Mouse (Mus musculus) G1E-ER4 (cell line): Measurements from ENCODE around the gene Cdk8. TPM values are rescaled to one million over a fixed set of nuclear protein-coding genes. Genes with fewer than 3 reads are reported as not detected.

ENCODE experiments used
- GATA1 ChIP-seq: IDR thresholded peaks from one replicate; pipeline ENCODE4 v1.8.0; 2012; ENCODE audit warnings: low read length, inconsistent platforms
- polyA plus RNA-seq: library from polyadenylated mRNA; stranded (reverse); fragments of >175 nt; gene quantifications from 2 replicates; pipeline ENCODE4 v1.2.3, GENCODE M21; 2012

Gene Cdk8
- polyA plus RNA-seq, 1 experiment = 45.6 TPM

DNA sequence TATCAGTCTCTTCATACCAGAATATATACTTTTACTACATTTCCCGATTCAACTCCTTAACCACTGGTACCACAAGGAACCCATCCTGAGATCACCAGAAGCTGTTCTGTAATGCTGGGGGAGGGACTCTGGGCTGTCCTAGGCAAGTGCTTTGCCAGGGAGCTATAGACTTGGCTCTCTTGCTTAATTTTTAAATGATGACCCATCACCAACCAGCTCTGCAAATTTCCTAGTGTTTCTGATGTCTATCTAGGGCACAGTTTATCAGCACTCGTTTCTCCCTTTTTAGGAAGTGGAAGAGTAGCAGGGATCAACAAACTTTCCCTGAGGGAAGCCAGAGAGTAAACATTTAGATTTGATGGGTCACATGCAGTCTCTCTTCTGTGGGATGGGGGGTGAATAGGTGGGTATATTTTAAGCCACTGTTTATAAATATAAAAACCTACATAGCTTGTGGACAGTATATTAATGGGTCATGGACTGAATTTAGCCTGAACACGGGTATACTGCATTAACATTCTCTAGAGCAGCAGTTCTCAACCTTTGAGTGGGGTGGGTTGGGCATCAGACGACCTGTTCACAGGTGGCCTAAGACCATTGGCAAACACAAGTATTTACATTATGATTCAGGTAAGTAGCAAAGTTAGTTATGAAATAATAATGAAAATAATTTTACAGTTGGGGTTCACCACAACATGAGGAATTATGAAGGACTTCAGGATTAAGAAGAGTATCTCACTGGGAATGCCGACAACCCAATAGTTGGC lies 20.8 kb downstream of the Cdk8 start:
- TF ChIP-seq GATA1 = no peak

DNA sequence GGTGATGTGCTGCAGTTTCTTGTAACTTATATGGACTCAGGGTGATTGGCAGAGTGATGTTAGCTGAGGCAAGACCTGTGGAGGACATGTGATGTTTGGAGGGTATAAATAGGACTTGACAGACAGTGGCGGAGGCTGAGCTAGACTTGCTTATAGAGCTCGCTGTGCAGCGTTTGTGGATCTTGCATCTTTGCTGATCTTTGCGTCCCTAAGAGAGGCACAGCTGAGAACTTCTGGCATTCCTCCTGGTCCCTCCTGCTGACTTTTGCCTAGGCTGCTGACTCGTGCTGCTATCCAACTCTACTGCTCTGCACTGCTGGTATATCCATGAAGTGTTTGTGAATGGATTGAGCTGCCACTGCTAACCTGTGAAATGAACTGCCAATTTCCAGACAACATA lies 22.6 kb downstream of the Cdk8 start:
- TF ChIP-seq GATA1 = no peak

DNA sequence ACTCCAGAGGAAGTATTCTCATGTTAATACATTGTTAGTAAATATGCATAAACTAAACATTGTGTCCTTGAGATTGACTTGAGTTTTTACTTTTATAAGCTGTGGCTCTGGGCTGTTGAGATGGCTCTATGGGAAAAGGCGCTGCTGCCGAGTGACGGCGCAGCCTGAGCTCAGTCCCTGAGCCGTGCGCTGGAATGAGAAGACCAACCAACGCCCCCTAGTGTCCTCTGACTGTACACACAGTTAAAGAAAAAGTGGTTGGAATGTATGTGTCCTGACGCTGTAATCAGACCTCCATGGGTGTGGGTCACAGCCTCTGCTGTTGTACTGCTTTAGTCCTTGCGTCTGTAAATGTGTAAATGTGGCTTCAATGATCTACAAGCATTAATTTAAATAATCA lies 29.0 kb downstream of the Cdk8 start:
- TF ChIP-seq GATA1 = no peak

DNA sequence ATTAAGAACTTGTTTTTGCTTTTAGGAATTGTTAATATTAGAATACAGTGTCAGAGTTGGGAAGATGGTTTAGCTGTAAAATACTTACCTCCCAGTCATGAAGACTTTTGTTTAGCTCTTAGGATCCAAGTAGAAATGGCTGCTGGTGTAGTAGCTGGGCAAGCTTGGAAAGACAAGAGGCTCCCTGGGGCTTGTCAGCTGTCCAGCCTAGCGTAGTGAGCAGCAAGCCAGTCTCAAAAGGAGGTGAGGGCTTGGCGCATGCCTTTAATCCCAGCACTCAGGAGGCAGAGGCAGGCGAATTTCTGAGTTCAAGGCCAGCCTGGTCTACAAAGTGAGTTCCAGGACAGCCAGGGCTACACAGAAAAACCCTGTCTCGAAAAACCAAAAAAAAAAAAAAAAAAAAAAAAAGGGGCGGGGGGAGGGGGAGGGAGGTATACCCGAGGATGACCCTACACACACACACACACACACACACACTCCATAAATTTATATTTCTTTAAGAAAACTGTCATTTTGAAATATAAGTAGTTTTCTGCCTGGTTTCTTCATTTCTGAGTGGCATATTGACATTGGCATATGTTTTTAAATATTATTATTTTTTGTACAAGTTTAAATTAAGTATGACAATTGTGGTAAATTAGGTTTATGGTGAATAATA lies 35.0 kb downstream of the Cdk8 start:
- no peak for TF ChIP-seq GATA1

DNA sequence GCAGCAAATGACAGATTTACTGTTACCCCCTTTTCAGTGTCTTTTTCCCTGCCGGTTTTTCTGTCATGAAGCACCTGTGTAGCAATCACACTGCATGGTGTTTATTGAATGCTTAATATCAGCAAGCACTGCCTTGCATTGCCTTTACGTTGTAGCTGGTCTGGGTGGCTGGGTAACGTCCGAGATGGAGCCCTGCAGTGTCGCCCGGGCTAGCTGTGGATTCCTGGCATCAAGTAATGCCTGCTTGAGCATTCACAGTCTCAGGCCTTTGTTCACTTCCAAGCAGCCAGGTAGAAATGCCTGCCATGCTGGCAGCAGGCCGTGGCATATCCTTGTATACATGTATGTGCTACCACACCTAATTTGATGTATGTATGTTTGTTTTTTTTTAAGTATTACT lies 36.7 kb downstream of the Cdk8 start:
- no peak for TF ChIP-seq GATA1

DNA sequence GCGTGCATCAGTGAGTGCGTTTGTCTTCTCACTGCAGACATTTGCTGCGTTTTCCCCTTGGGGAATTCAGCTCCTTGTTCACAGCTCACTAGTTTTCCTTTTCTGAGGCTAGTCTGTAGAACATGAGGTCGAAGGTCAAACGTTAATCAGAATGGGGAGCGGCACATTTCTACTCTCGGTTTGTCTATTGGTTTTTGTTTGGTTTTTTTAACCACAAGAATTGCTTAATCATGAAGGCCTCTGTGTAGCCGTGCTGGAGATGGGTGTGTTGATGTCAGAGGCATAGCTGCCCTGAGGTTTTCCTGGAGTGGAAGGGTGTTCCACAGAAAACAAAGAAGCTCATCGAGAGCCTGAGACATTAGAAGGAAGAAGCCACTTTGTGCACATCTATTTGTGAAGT lies 39.6 kb downstream of the Cdk8 start:
- no peak for TF ChIP-seq GATA1

DNA sequence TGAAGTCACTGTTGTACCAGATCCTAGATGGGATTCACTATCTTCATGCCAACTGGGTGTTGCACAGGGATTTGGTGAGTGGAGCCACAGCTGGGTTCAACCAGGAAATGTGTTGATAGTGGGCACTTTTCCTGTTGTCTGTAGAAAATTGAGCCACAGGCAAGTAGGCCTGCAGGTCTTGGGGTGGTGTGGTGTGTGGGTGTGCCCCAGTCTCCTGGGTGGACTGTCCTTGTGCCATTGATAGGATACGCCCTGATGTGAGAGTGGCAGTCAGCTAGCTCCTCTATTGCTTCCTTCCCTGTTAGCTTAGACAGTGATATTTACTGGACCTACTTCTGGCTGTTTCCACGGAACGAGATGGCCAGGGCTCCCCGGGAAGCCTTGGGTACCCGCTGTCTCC lies 40.6 kb downstream of the Cdk8 start:
- TF ChIP-seq GATA1 = no peak

DNA sequence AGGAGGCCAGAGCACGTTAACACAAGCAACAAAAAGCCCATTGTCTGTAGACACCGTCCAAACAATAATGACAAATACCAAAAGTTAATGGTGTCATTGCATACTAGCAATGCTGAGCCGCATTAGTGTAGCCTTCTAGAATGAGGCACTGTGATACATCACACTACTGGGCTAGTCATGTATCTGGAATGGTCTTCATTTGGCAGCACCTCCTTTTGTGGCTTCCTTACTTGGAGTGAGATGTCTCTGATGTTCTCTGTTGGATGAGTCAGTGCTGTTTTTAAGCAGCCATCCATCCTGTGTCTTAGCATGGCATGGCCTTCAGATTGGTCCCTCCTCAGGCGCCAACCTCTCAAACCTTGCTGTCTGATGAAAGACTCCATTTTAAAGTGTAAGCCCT lies 42.1 kb downstream of the Cdk8 start:
- no peak for TF ChIP-seq GATA1

DNA sequence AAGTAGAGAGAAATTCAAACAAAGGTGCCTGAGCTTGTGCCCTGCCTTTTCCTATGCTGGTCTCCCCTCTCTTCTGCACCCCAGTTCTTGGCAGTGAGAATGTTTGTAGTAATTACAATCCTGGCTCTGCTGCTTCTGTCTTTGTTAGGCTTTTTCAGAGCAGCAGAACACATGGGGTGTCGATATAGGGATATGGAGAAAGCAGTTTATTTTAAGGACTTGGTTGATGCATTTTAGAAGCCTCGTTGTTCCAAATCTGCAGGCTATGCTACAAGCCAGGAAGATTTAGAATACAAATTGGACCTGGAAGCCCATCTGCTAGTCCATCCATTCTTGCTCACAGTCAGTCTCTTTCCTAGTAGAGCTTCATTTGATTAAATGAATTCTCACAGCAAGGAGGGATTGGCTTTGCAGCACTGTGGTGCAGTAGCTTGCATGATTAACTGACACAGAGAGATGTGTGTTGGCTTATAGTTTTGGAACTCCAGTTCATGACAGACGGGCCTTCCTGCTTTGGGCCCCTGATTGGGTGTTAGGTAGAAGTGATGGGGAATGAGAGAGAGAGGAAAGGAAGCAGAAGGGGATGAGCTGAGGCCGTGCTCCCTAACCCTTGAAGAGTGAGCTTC lies 43.5 kb downstream of the Cdk8 start:
- no peak for TF ChIP-seq GATA1

DNA sequence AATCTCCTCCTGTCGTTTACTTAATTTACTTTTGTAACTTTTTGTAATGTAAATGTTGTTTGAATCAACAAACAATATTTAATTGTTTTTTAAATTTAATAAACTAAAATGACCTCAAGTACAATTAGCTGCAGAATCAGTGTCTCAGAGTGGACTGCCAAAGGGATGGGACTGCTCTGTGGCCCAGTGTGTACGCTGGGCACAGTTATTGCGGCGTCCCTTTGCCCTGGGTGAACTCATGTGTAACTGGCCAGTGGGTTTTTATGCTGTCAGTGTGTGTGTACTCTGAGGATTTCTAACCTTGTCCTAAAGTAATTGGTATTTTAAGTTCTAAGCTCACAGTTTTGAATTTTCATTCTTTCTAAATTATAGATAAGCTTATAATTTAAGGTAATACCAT lies 46.5 kb downstream of the Cdk8 start:
- no peak for TF ChIP-seq GATA1

DNA sequence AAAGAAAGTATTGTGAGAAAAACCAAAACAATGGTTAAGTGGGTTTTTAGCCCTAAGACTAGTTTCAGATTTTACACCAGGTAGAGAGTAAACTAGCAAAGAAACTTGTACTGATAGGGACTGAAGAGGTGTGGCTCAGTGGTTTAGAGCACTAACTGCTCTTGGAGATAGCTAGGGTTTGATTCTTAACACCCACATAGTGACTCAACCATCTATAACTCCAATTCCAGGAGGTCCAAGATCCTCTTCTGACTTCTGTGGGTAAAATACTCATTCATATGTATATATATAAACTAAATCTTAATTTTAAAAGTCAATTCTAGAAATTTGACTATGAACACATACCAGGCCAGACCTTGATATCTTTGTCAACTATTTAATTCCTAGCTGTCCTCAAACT lies 49.0 kb downstream of the Cdk8 start:
- no peak for TF ChIP-seq GATA1

DNA sequence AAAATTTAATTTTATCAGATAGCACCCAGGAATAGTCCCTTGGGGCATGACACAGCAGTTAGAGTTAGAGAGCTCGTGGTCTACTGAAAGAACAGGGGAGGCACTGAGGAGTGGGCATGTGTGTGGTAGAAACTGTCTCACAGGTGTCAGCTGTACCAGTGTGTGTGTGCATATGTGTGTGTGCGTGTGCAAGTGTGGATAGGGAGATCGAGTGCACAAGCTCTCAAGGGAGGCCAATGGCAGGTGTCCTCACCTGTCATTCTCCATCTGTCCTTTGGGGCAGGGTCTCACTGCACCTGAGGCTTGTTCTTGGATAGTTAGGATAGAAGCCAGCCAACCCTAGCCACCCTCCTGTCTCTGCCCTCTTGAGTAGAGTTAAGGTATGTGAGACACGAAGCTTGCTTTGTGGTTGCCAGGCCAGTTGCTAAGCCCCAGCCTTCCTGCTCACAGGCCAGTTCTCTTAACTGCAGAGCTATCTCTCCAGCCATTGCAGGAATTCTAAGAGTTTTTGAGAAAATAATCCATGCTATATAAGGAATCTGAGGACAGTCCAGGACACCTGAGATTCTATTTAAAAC lies 50.3 kb downstream of the Cdk8 start:
- no peak for TF ChIP-seq GATA1

DNA sequence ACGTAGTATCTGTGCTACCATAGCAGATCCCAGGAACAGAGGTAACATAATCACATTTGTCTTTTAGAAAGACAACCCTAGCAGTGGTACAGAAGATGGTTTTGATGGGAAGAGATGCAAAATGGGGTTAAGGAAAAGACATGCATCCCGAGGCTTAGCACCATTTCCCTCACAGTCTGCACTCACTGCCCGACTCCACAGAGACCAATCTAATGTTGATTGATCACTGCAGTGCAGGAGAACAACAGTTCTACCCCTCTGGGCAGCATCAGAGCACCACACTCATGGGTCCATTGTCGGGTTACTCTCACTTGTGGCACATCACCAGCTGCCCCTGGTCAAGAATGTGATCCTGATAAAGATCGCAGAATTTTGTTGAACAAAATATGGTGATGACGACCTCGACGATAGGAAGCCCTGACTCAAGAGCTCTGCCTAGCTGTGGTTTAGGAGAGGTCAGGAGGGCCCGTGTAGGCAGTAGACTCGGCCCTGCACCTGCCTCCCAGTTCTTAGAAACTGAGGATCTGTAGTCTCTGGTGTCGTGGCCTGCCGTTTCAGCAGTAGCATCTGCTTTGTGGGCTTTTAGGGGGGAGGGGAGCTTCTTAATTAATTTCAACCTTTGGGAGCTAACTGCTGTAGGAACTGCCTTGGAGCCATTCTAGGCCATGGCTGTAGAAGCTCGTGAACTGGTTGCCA lies 51.0 kb downstream of the Cdk8 start:
- TF ChIP-seq GATA1 = no peak

DNA sequence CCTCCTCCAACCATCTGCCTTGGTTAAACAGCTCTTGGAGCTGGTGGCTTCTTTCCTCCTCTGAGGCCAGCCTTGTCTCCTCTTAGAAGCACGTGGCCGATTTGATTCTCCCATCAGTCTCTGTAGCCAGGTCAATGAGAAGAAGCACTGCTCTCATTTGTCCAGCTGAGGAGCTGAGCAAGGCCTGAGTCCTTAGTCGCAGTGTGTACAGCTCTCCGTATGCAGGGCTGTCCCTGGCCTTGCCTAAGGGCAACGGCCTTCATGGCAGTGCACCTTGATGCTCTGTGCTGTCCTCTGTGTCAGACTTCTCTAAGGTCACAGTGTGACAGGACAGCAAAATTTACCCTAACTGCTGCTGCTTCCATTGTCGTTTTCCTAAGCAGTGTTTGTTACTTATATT lies 52.9 kb downstream of the Cdk8 start:
- TF ChIP-seq GATA1 = no peak

DNA sequence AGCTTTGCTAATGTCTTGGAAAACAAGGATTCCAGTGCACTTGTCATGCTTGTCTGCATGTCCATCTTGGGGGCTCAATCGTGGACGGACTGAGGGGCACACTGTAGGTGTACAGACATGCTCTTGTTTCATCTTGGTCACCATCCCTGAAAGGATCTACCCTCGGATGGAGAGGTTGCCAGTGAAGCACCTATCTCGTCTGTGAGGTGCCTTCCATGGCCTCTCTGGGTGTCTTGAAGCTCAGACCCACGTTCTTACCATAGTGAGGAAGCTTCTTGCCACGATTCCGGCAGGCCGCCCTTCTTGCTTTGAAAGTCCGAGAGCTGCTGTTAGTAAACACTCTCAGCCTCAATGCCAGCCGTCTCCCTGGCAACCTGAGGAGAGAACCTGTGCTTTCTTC lies 56.4 kb downstream of the Cdk8 start:
- TF ChIP-seq GATA1 = no peak

DNA sequence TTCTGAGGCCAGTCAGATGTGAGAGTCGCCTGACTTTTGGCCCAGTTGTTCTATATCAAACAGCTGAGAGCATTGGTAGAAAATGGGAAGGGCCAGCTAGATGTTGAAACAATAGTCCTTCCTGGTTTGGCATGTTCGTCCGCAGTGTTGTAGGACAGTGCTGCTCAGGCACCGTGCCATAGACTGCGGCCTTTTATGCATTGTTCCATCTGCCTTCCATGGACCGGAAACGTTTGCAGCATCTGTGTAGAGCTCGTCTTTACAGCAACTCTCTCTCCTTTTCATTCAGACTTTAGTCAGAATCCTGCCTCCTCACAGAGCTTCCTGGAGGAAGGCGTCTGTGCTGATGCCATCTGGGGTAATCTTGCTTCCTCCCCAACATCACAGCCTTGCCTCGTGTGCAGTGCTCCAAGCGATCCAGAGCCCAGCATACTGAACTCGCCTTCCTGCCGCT lies 57.0 kb downstream of the Cdk8 start:
- TF ChIP-seq GATA1 = no peak
